Mouse (Mus musculus) MEL (cell line): Measurements from ENCODE around the gene Ugt1a10. TPM values are rescaled to one million over a fixed set of nuclear protein-coding genes. Genes with fewer than 3 reads are reported as not detected.

Source experiments
- DNase-seq: peaks from one replicate; pipeline ENCODE4 v3.0.0; 2011; ENCODE audit warnings: low read depth, low spot score
- H3K27ac ChIP-seq: 2 replicates; pipeline ENCODE4 v1.5.1; 2012; ENCODE audit warnings: low read depth, mild to moderate bottlenecking, control low read depth, low read length, moderate library complexity; ENCODE audit not compliant: control insufficient read depth
- H3K27me3 ChIP-seq, 2 experiments: fragments of 150-350 bp in 1 of 2; sonication (generic) in 1 of 2; 2 replicates each; pipeline ENCODE4 v1.6.1; 2012; ENCODE audit warnings: low read length in 2 of 2, mild to moderate bottlenecking in 2 of 2, improper control_type of control experiment in 1 of 2, moderate library complexity in 1 of 2; ENCODE audit not compliant: insufficient read depth in 2 of 2, control insufficient read depth in 1 of 2
- H3K36me3 ChIP-seq, 2 experiments: 2 replicates each; pipeline ENCODE4 v1.6.1; 2012 to 2014; ENCODE audit warnings: low read length in 2 of 2, improper control_type of control experiment in 1 of 2, inconsistent platforms in 1 of 2, mild to moderate bottlenecking in 1 of 2; ENCODE audit not compliant: insufficient read depth in 2 of 2, control insufficient read depth in 1 of 2
- H3K4me1 ChIP-seq, 2 experiments: fragments of 150-350 bp in 1 of 2; sonication (generic) in 1 of 2; 2 replicates each; pipeline ENCODE4 v1.6.1; 2012; ENCODE audit warnings: low read length in 2 of 2, improper control_type of control experiment in 1 of 2, mild to moderate bottlenecking in 1 of 2; ENCODE audit not compliant: insufficient read depth in 2 of 2, control insufficient read depth in 1 of 2
- H3K4me3 ChIP-seq, 2 experiments: fragments of 150-350 bp in 1 of 2; sonication (generic) in 1 of 2; 2 replicates each; pipeline ENCODE4 v1.5.1; 2012; ENCODE audit warnings: low read depth in 2 of 2, low read length in 2 of 2, mild to moderate bottlenecking in 2 of 2, moderate library complexity in 2 of 2, control low read depth in 1 of 2, improper control_type of control experiment in 1 of 2; ENCODE audit not compliant: control insufficient read depth in 1 of 2, insufficient read depth in 1 of 2
- H3K79me2 ChIP-seq: 2 replicates; pipeline ENCODE4 v1.6.1; 2012; ENCODE audit warnings: mild to moderate bottlenecking, low read length, moderate library complexity; ENCODE audit not compliant: control insufficient read depth, poor library complexity, insufficient read depth
- H3K9ac ChIP-seq: 2 replicates; pipeline ENCODE4 v1.6.1; 2012; ENCODE audit warnings: low read depth, mild to moderate bottlenecking, control low read depth, low read length, moderate library complexity; ENCODE audit not compliant: control insufficient read depth, poor library complexity, severe bottlenecking
- H3K9me3 ChIP-seq: fragments of 150-350 bp; sonication (generic); replicated peaks from 2 replicates; pipeline ENCODE4 v1.6.1; 2012; ENCODE audit warnings: mild to moderate bottlenecking, low read length, improper control_type of control experiment, moderate library complexity; ENCODE audit not compliant: insufficient read depth
- BHLHE40 ChIP-seq: IDR thresholded peaks from 2 replicates; pipeline ENCODE4 v1.6.1; 2012; ENCODE audit warnings: low read depth, mild to moderate bottlenecking, inconsistent platforms, low read length, improper control_type of control experiment, borderline replicate concordance
- CHD2 ChIP-seq: IDR thresholded peaks from 2 replicates; pipeline ENCODE4 v1.6.1; 2011; ENCODE audit warnings: low read length, improper control_type of control experiment
- E2F4 ChIP-seq: IDR thresholded peaks from 2 replicates; pipeline ENCODE4 v1.6.1; 2011; ENCODE audit warnings: low read depth, low read length, improper control_type of control experiment, borderline replicate concordance
- EP300 ChIP-seq, 2 experiments: IDR thresholded peaks; 2 replicates each; pipeline ENCODE4 v1.6.1; 2011; ENCODE audit warnings: improper control_type of control experiment in 2 of 2, low read length in 2 of 2, low read depth in 1 of 2, mild to moderate bottlenecking in 1 of 2
- GABPA ChIP-seq: IDR thresholded peaks from 2 replicates; pipeline ENCODE4 v1.6.1; 2012; ENCODE audit warnings: low read depth, mild to moderate bottlenecking, inconsistent platforms, low read length, improper control_type of control experiment, moderate library complexity
- KAT2A ChIP-seq: conservative IDR thresholded peaks from 2 replicates; pipeline ENCODE4 v1.6.1; 2012; ENCODE audit warnings: low read depth, low read length, improper control_type of control experiment, inconsistent platforms
- MAFK ChIP-seq: IDR thresholded peaks from 2 replicates; pipeline ENCODE4 v1.6.1; 2011; ENCODE audit warnings: low read depth, mild to moderate bottlenecking, low read length, improper control_type of control experiment, borderline replicate concordance
- MAZ ChIP-seq: IDR thresholded peaks from 2 replicates; pipeline ENCODE4 v1.6.1; 2012; ENCODE audit warnings: low read depth, mild to moderate bottlenecking, inconsistent platforms, low read length, improper control_type of control experiment
- MYB ChIP-seq: IDR thresholded peaks from 2 replicates; pipeline ENCODE4 v1.6.1; 2011; ENCODE audit warnings: mild to moderate bottlenecking, low read depth, low read length, improper control_type of control experiment
- POLR2AphosphoS5 ChIP-seq: IDR thresholded peaks from 2 replicates; pipeline ENCODE4 v1.6.1; 2012; ENCODE audit warnings: low read depth, borderline replicate concordance, mild to moderate bottlenecking, inconsistent platforms, low read length, moderate library complexity, mixed read lengths
- RCOR1 ChIP-seq: IDR thresholded peaks from 2 replicates; pipeline ENCODE4 v1.6.1; 2012; ENCODE audit warnings: low read depth, mild to moderate bottlenecking, inconsistent platforms, low read length, improper control_type of control experiment
- SIN3A ChIP-seq: IDR thresholded peaks from 2 replicates; pipeline ENCODE4 v1.6.1; 2012; ENCODE audit warnings: low read length, improper control_type of control experiment, inconsistent platforms
- TBP ChIP-seq: IDR thresholded peaks from 2 replicates; pipeline ENCODE4 v1.8.0; 2011; ENCODE audit warnings: low read depth, low read length, improper control_type of control experiment
- USF1 ChIP-seq: IDR thresholded peaks from 2 replicates; pipeline ENCODE4 v1.6.1; 2014; ENCODE audit warnings: low read depth, mild to moderate bottlenecking, inconsistent platforms, low read length, improper control_type of control experiment, moderate library complexity
- ZKSCAN1 ChIP-seq: IDR thresholded peaks from 2 replicates; pipeline ENCODE4 v1.6.1; 2012; ENCODE audit warnings: low read depth, mild to moderate bottlenecking, inconsistent platforms, low read length, improper control_type of control experiment, moderate library complexity
- polyA plus RNA-seq, 2 experiments: library from polyadenylated mRNA; stranded (reverse) in 1 of 2; unstranded in 1 of 2; fragments of >175 nt in 1 of 2; fragments of >200 nt in 1 of 2; gene quantifications; 2 replicates each; pipeline versions ENCODE4 v1.2.1 to v1.2.4; 2012; ENCODE audit warnings: low replicate concordance in 2 of 2, low read depth in 1 of 2; ENCODE audit not compliant: insufficient read length in 2 of 2, insufficient read depth in 1 of 2, missing spikeins in 1 of 2
- total RNA-seq: library from RNA; depleted of rRNA; stranded (reverse); fragments of 300-350 nt; gene quantifications from 2 replicates; pipeline ENCODE4 v1.2.3, GENCODE M21; 2012

Ugt1a10 gene
- total and polyA plus RNA-seq, 3 experiments = not detected

GRCm38 (mm10) chr1:88013726-88014125, 41.5 kb upstream of the Ugt1a10 start:
- Histone ChIP-seq H3K36me3 (peaks cover 0 to 1% of the 10 kb centered on the region in 2 experiments; a peak in 1 of 4 replicates), H3K4me1 (peaks cover 0 to 4% of the 10 kb centered on the region in 2 experiments; a peak in 2 of 4 replicates), H3K9ac (no peak overlapping the region), H3K4me3 (no peak overlapping the region), H3K27me3 (no peaks in the 10 kb centered on the region; a peak in 2 of 4 replicates), H3K79me2 (no peaks in the 10 kb centered on the region), H3K9me3 (no peaks in the 10 kb centered on the region), H3K27ac (no peak overlapping the region)
- TF ChIP-seq BHLHE40 = no peak
- DNase-seq = no peak

GRCm38 (mm10) chr1:88014194-88014593, 41.0 kb upstream of the Ugt1a10 start:
- no peaks in the 10 kb centered on the region for H3K9me3 ChIP-seq
- H3K4me1 ChIP-seq = no peaks in the 10 kb centered on the region
- no peak for DNase-seq
- no peak overlapping the region for H3K27ac ChIP-seq
- no peak overlapping the region for H3K9ac ChIP-seq
- H3K79me2 ChIP-seq = no peaks in the 10 kb centered on the region
- H3K4me3 ChIP-seq = no peak overlapping the region
- H3K27me3 ChIP-seq = no peaks in the 10 kb centered on the region; a peak in 2 of 4 replicates
- TF ChIP-seq GABPA (no peak), ZKSCAN1 (no peak)
- H3K36me3 ChIP-seq = no peaks in the 10 kb centered on the region

GRCm38 (mm10) chr1:88014671-88015070, 40.5 kb upstream of the Ugt1a10 start:
- H3K9ac ChIP-seq = no peak overlapping the region
- H3K27me3 ChIP-seq = no peaks in the 10 kb centered on the region; a peak in 2 of 4 replicates
- H3K36me3 ChIP-seq = no peaks in the 10 kb centered on the region
- H3K4me3 ChIP-seq = no peak overlapping the region
- no peaks in the 10 kb centered on the region for H3K79me2 ChIP-seq
- no peak for TF ChIP-seq MAZ
- no peak for TF ChIP-seq MYB
- no peak for TF ChIP-seq SIN3A
- TF ChIP-seq USF1 = no peak
- no peak for TF ChIP-seq RCOR1
- TF ChIP-seq POLR2AphosphoS5 = no peak
- no peak for TF ChIP-seq EP300 (IDR thresholded peaks at IDR 0.05; ENCODE audit: low read depth in 1 of 2, low read length in 2 of 2)
- no peak for TF ChIP-seq E2F4
- TF ChIP-seq TBP = no peak
- TF ChIP-seq KAT2A = no peak
- TF ChIP-seq MAFK = no peak
- no peak for TF ChIP-seq CHD2
- no peak overlapping the region for H3K27ac ChIP-seq
- H3K4me1 ChIP-seq = no peaks in the 10 kb centered on the region
- DNase-seq = no peak
- H3K9me3 ChIP-seq = no peaks in the 10 kb centered on the region
